Mouse (Mus musculus) midbrain, embryonic 15.5 days (tissue): Measurements from ENCODE around the gene Srrm1. TPM values are rescaled to one million over a fixed set of nuclear protein-coding genes. Genes with fewer than 3 reads are reported as not detected.
A peak's percentile ranks its signal among the peaks of the same experiment; 100 is the strongest.

Source experiments
- ATAC-seq: fragments of 200-750 bp; cut with Nextera tagmentation; replicated peaks from 2 replicates; pipeline ENCODE4 v1.8.0; 2017; ENCODE audit warnings: moderate TSS enrichment
- H3K27ac ChIP-seq: fragments of 300-500 bp; sonication (generic); 2 replicates; pipeline ENCODE4 v1.5.1; 2015; ENCODE audit warnings: mild to moderate bottlenecking, inconsistent platforms
- H3K27me3 ChIP-seq: fragments of 300-500 bp; sonication (generic); replicated peaks from 2 replicates; pipeline ENCODE4 v1.6.1; 2015; ENCODE audit warnings: inconsistent platforms
- H3K36me3 ChIP-seq: fragments of 300-500 bp; sonication (generic); replicated peaks from 2 replicates; pipeline ENCODE4 v1.6.1; 2015; ENCODE audit warnings: inconsistent platforms
- H3K4me1 ChIP-seq: fragments of 300-500 bp; sonication (generic); 2 replicates; pipeline ENCODE4 v1.6.1; 2015; ENCODE audit warnings: inconsistent platforms
- H3K4me2 ChIP-seq: fragments of 300-500 bp; sonication (generic); 2 replicates; pipeline ENCODE4 v1.6.1; 2015; ENCODE audit warnings: inconsistent platforms, mild to moderate bottlenecking, moderate library complexity
- H3K4me3 ChIP-seq: fragments of 300-500 bp; sonication (generic); 2 replicates; pipeline ENCODE4 v1.5.1; 2015; ENCODE audit warnings: mild to moderate bottlenecking, inconsistent platforms
- H3K9ac ChIP-seq: fragments of 300-500 bp; sonication (generic); 2 replicates; pipeline ENCODE4 v1.6.1; 2015; ENCODE audit warnings: mild to moderate bottlenecking, inconsistent platforms
- H3K9me3 ChIP-seq: fragments of 300-500 bp; sonication (generic); 2 replicates; pipeline ENCODE4 v1.6.1; 2016; ENCODE audit warnings: inconsistent platforms
- WGBS: fragments of 180-500 bp; shearing (Covaris S2); methylation state at CpG from one replicate; pipeline ENCODE4 v1.1.7; 2015; ENCODE audit warnings: mixed read lengths; 5-methylcytosine and 5-hydroxymethylcytosine counted together
- polyA plus RNA-seq: library from polyadenylated mRNA; unstranded; fragments of >200 nt; fragmentation: Nextera tagmentation; extraction: Ambion mirVana; gene quantifications from 2 replicates; pipeline ENCODE4 v1.2.1, GENCODE M21; 2015

The Srrm1 gene
- polyA plus RNA-seq, 1 experiment from 2014 or later, result 185 TPM

DNA sequence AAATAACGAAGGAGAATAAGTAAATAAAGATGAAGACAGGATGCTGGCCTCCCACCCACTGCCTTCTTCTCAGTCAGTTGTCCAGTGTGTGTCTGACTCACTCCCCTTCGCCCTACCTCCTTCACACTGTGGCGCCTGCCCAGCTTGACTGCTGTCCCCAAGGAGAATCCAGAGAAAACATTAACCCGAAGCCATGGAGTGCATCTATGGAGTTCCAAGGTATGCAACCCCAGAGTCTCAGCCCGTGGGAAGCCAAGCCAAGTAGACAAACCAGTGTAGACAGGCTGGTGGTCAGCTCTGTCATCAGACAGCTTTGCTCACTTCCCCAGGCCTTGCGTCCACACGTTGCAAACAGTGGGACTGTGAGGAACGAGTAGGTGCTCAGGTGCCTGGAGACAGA lies 42.8 kb downstream of the Srrm1 start:
- Histone ChIP-seq H3K9me3 (no peaks in the 10 kb centered on the region), H3K36me3 (peaks cover 9% of the 10 kb centered on the region), H3K9ac (no peak overlapping the region), H3K27ac (no peak overlapping the region), H3K27me3 (no peaks in the 10 kb centered on the region), H3K4me3 (no peak overlapping the region), H3K4me1 (no peaks in the 10 kb centered on the region), H3K4me2 (no peak overlapping the region)
- 84% methylated on average over 8 of the region's 8 CpGs for WGBS
- ATAC-seq, result no peak

DNA sequence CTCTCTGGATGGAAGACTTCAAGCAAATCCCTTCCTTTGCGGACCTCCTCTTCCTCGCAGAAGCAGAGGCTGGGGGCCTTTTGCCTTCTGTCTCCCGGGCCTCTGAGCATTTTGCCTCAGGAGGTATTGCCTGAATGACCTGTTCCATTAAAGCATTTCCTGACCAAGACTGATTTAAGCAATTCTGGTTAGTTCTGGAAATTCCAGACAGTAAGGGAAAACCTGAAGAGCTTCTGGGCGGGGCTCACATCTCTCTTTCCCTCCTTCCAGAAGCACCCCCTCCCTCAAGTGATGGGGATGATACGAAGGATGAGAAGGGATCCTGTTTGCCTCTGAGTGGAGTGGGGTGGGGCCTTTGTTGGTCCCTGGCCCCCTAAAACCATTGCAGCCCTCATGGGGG lies 43.4 kb downstream of the Srrm1 start:
- ATAC-seq, result no peak
- Histone ChIP-seq H3K27me3 (no peaks in the 10 kb centered on the region), H3K9ac (no peak overlapping the region), H3K4me2 (no peak overlapping the region), H3K9me3 (no peaks in the 10 kb centered on the region), H3K4me1 (no peaks in the 10 kb centered on the region), H3K4me3 (no peak overlapping the region), H3K27ac (no peak overlapping the region), H3K36me3 (0 out of 2 replicates have a peak, but pooled peaks cover 2% of the 10 kb centered on the region)
- WGBS, result 74% methylated on average over 5 of the region's 5 CpGs

DNA sequence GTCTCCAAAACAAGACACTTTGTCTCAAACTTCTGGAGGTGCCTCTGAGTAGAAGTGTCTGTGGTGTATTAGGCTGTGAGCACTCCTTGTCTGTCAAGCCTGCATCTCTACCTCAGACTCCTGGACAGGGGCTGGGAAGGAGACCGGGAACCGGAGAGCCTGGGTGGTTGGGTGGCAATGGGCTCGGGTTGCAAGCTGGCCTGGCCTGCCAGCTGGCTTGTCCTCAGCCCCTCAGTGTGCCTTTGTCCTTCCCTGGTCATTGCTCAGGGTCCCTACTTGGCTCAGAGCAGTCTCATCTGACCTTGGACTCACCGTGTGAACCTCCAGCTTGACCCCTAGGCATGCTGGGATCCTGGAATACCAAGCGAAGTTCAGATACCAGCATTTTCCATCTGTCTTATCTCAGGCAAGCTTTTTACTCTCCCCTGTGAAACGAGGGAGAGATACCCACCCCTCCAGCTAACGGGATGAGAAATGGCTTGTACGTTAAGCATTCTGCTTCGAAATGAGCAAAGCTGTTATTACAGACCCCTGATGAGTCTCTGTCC lies 43.9 kb downstream of the Srrm1 start:
- ATAC-seq, result no peak
- no peak overlapping the region for H3K9ac ChIP-seq

DNA sequence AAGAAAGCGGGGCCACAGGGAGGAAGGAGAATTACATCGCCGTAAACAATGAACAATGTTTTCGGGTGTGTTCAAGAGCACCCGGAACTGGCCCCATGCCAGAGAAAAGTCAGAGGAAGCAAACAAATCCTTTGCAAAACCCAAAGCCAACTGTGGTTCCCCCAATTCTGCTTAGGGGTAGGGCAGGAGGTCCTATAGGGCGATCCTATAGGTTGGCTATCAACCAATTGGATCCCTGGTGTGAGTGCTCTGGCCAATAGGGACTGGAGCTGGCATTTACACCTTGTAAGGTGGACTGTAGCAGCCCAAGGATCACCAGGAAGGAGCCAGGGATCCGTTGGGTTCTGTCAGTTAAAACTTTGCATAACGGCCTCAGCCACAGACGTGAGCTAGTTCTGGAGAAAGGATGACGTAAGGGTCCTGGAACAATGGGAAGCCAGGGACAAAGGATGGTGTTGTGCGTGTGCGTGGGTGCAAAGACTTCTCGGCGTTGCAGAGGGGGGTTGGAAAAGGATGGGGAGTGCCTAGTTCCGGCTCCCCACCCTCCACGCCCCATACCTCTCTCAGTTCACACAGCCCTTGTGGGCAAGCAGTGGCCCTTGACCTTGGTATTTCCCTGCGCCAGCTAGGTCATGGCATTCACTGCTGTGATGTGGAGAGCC lies 46.0 kb downstream of the Srrm1 start:
- no peak overlapping the region for H3K4me3 ChIP-seq
- no peaks in the 10 kb centered on the region for H3K36me3 ChIP-seq
- ATAC-seq, result no peak
- H3K9me3 ChIP-seq, result no peaks in the 10 kb centered on the region
- H3K9ac ChIP-seq, result no peak overlapping the region
- no peak overlapping the region for H3K27ac ChIP-seq
- H3K4me2 ChIP-seq, result peak overlapping the region; percentile 10; the same call in 1 of the 2 replicates
- no peaks in the 10 kb centered on the region for H3K27me3 ChIP-seq
- H3K4me1 ChIP-seq, result no peaks in the 10 kb centered on the region
- 39% methylated on average over 17 of the region's 17 CpGs for WGBS

More for the DNA sequence above, 43.9 kb downstream of the Srrm1 start:
- H3K9me3 ChIP-seq, result no peaks in the 10 kb centered on the region
- WGBS, result 66% methylated on average over 9 of the region's 9 CpGs
- H3K4me2 ChIP-seq, result no peak overlapping the region
- H3K4me3 ChIP-seq, result no peak overlapping the region
- no peaks in the 10 kb centered on the region for H3K36me3 ChIP-seq
- H3K4me1 ChIP-seq, result no peaks in the 10 kb centered on the region
- no peaks in the 10 kb centered on the region for H3K27me3 ChIP-seq
- no peak overlapping the region for H3K27ac ChIP-seq

GRCm38 (mm10) chr4:135306533-135306932 lies 46.6 kb downstream of the Srrm1 start:
- WGBS, result 64% methylated on average over 4 of the region's 4 CpGs
- H3K9me3 ChIP-seq, result no peaks in the 10 kb centered on the region
- no peak overlapping the region for H3K4me3 ChIP-seq
- no peak overlapping the region for H3K27ac ChIP-seq
- no peaks in the 10 kb centered on the region for H3K4me1 ChIP-seq
- no peak for ATAC-seq
- no peak overlapping the region for H3K4me2 ChIP-seq
- no peaks in the 10 kb centered on the region for H3K36me3 ChIP-seq
- H3K9ac ChIP-seq, result no peak overlapping the region
- H3K27me3 ChIP-seq, result no peaks in the 10 kb centered on the region

- 81% methylated on average over 10 of the region's 10 CpGs for WGBS
- Histone ChIP-seq H3K36me3 (no peaks in the 10 kb centered on the region), H3K4me2 (no peak overlapping the region), H3K4me3 (no peak overlapping the region), H3K27me3 (no peaks in the 10 kb centered on the region), H3K27ac (no peak overlapping the region), H3K9me3 (no peaks in the 10 kb centered on the region), H3K9ac (no peak overlapping the region), H3K4me1 (peaks cover 6% of the 10 kb centered on the region; the same call in 1 of the 2 replicates)
- ATAC-seq, result no peak
These were observed 50.9 kb downstream of the Srrm1 start for GRCm38 (mm10) chr4:135302261-135302660.

DNA sequence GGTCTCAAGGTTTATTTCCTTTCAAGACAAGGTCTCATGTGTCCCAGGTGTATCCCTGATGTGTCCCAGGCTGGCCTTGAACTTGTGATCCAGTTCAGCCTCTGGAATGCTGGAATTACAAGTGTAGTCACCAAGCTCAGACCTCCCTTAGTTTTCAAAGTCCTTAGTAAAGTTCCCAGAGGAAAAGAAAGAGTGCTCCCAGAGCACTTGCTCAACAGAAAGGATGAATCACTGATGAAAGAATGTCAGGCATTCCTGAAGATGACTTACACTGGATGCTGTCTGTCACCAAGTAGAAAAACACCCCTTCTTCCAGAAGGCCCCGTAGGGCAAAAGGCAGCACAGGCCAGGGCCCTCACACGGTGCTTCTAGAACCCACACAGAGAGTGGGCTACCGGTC lies 52.0 kb downstream of the Srrm1 start:
- Histone ChIP-seq H3K4me1 (peaks cover 6% of the 10 kb centered on the region; the same call in 1 of the 2 replicates), H3K4me3 (no peak overlapping the region), H3K27ac (no peak overlapping the region), H3K9me3 (no peaks in the 10 kb centered on the region), H3K36me3 (no peaks in the 10 kb centered on the region), H3K4me2 (no peak overlapping the region), H3K9ac (no peak overlapping the region), H3K27me3 (no peaks in the 10 kb centered on the region)
- ATAC-seq, result no peak
- 80% methylated on average over 3 of the region's 3 CpGs for WGBS

DNA sequence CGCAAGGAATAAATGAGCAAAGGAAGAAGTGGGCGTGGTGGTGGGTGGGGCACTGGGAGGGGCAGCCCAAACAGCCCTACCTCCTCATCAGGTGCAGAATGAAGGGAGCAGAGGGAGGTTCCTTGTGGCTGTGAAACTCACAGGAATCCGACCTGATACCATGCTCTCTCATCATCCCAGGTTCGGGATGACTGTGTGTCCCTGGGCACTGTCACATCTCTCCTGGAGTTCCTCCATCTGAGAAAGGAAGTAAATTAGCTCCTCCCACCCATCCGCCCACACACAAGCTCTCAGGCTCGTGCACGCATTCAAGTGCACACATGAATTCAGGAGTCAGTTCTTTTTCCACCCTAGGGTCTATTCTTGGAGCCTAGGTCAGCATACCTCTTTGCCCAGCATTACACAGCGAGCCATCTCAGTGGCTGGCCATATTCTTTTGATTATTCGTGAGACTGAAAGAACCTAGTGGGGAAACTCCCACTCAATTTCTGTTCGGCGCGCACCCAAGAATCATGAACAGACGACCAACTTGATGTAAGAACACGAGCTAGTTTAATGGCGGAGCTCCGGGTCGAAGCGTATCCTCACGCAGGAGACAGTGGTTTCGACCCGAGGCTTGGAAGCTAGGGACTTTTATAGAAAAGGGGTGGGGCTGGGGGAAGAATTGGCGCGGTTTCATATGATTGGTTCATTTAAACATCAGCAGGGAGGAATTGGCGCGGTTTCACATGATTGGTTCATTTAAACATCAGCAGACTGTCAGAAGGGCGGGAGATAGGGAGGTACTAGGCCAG lies 52.7 kb downstream of the Srrm1 start:
- 93% methylated on average over 26 of the region's 26 CpGs for WGBS
- no peak for ATAC-seq
- H3K27ac ChIP-seq, result no peak overlapping the region

DNA sequence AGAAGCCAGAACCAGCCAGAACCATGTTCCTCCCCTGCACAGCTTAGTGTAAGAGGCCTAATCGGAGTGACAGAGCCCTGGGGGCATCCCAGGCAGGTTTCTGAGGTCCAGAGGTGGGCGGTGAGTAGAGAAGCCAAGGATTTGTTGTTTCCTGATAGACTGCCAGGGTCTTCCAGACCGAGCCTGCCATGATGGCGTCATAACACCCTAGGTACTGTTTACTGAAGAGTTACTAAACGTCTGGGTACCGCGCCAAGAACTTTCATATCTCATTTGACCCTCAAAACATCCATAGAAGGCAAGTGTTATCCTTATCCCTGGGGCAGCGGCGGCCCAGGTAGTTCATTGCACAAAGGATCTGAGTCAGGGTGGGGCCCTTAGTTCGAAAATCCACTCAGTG lies 54.4 kb downstream of the Srrm1 start:
- Histone ChIP-seq H3K9ac (no peak overlapping the region), H3K4me1 (peaks cover 6% of the 10 kb centered on the region; the same call in 1 of the 2 replicates), H3K36me3 (no peaks in the 10 kb centered on the region), H3K4me2 (no peak overlapping the region), H3K27ac (no peak overlapping the region; the same call in 1 of the 2 replicates), H3K4me3 (no peak overlapping the region), H3K9me3 (no peaks in the 10 kb centered on the region), H3K27me3 (no peaks in the 10 kb centered on the region)
- WGBS, result 88% methylated on average over 10 of the region's 10 CpGs
- no peak for ATAC-seq

More for the DNA sequence above, 52.7 kb downstream of the Srrm1 start:
- Histone ChIP-seq H3K4me2 (no peak overlapping the region), H3K4me3 (no peak overlapping the region), H3K9ac (no peak overlapping the region), H3K9me3 (no peaks in the 10 kb centered on the region), H3K36me3 (no peaks in the 10 kb centered on the region), H3K27me3 (no peaks in the 10 kb centered on the region), H3K4me1 (peaks cover 6% of the 10 kb centered on the region; the same call in 1 of the 2 replicates)

DNA sequence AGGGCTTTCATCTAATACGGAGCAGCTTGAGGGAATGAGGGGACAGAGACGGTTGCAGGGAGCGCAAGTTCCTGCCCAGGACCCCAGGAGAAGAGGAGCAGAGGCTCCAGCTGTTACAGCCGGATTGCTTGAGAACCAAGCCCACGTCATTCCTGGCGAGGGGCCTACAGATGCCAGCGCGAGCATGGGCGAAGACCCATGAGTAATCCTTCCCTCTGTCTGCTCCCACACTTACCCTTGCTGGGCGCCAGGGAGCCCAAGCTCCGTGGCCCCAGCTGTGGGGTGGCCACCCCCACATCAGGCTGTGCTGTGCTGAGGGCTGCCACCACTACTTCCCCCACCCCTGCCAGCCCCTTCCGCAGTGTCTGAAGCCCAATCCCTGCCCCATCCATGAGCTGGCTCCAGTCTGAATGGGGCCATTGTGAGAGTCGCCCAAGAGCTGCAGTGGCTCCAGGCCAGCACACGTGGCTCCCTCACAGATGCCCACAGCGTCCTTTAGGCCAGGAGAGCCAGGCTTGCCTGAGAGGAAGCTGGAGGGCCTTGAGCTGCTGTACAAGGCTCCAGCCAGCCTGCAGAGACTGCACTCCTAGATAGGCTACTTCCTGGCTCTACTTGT lies 55.1 kb downstream of the Srrm1 start:
- 58% methylated on average over 15 of the region's 15 CpGs for WGBS
- peak; percentile 74 for ATAC-seq
- Histone ChIP-seq H3K27ac (no peak overlapping the region; the same call in 1 of the 2 replicates), H3K9me3 (no peaks in the 10 kb centered on the region), H3K27me3 (no peaks in the 10 kb centered on the region), H3K4me1 (peaks cover 6% of the 10 kb centered on the region; the same call in 1 of the 2 replicates), H3K4me3 (no peak overlapping the region), H3K36me3 (no peaks in the 10 kb centered on the region), H3K9ac (no peak overlapping the region), H3K4me2 (no peak overlapping the region)

GRCm38 (mm10) chr4:135297146-135297545 lies 56.0 kb downstream of the Srrm1 start:
- no peaks in the 10 kb centered on the region for H3K9me3 ChIP-seq
- H3K4me2 ChIP-seq, result no peak overlapping the region
- H3K4me1 ChIP-seq, result peaks cover 6% of the 10 kb centered on the region; the same call in 1 of the 2 replicates
- no peak overlapping the region for H3K27ac ChIP-seq
- WGBS, result 87% methylated on average over 7 of the region's 7 CpGs
- no peak overlapping the region for H3K4me3 ChIP-seq
- no peak overlapping the region for H3K9ac ChIP-seq
- no peak for ATAC-seq
- no peaks in the 10 kb centered on the region for H3K36me3 ChIP-seq
- H3K27me3 ChIP-seq, result no peaks in the 10 kb centered on the region

DNA sequence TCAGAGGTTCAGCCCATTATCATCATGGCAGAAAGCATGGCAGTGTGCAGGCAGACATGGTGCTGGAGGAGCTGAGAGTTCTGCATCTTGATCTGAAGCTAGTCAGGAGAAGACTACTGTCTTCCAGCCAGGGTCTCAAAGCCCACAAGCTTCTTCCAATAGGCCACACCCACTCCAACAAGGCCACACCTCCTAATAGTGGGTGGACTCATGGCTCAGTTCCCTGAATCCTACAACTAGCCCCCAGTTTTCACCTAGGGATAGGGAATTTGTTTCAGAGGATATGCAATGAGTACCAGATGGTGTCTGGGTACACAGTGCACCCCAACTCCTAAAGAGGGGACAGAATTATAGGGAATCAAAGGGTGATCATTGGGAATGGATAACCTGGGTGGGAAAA lies 56.6 kb downstream of the Srrm1 start:
- no peak overlapping the region for H3K4me3 ChIP-seq
- ATAC-seq, result no peak
- H3K4me1 ChIP-seq, result peaks cover 6% of the 10 kb centered on the region; the same call in 1 of the 2 replicates
- H3K27me3 ChIP-seq, result no peaks in the 10 kb centered on the region
- no peak overlapping the region for H3K4me2 ChIP-seq
- no peak overlapping the region for H3K27ac ChIP-seq
- no peaks in the 10 kb centered on the region for H3K9me3 ChIP-seq
- no peak overlapping the region for H3K9ac ChIP-seq
- no peaks in the 10 kb centered on the region for H3K36me3 ChIP-seq
